Mouse (Mus musculus): ENCODE data around the gene Snd1. TPM values are rescaled to one million over a fixed set of nuclear protein-coding genes. Genes with fewer than 3 reads are reported as not detected.

The Snd1 gene
- polyA plus RNA-seq, 1 experiment from 2014 or later = 80.1 TPM

DNA sequence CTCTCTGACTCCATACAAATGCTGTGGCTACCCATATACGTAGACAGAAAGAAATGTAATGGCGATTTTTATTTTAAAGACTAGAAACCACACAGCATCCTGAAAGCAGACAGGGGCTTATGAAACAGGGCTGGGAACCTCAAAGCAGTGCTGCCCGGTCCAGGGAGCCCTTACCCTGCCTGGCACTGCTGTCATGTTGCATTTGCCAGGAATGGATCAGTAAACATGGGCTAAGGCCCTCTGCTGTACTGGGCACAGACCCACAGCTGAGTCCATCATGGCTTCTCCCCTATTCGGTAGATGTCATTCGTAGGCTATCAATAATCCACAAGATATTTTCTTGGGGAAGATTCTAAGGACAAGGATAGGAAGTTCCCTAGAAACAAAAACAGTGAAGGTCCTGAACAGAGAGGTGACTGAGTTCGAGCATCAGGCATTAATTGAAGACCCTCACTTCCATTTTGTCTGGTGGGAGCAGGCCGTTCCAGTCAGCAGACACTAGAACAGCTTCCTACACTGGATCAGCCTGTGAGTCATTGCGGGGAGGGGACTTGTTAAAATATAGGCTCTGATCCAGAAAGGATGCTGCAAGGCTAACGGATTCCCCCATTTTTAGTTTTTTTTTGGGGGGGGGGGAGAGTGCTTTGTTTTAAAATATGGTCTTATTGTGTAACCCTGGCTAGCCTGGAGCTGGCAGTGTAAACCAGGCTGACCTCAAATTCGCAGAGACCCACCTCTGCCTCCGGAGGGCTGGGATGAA is 422.6 kb downstream of the Snd1 start:
- 58% methylated on average over 11 of the region's 11 CpGs for WGBS
- H3K9ac ChIP-seq = no peak overlapping the region
- no peak overlapping the region for H3K27ac ChIP-seq
- H3K36me3 ChIP-seq (ENCODE audit: poor library complexity, severe bottlenecking) = no peaks in the 10 kb centered on the region
- no peak overlapping the region for H3K4me2 ChIP-seq
- no peaks in the 10 kb centered on the region for H3K9me3 ChIP-seq (replicated peaks)
- ATAC-seq = no peak
- peaks cover 12% of the 10 kb centered on the region; the same call in 1 of the 2 replicates for H3K4me1 ChIP-seq
- H3K4me3 ChIP-seq = no peak overlapping the region
- peaks cover 31% of the 10 kb centered on the region for H3K27me3 ChIP-seq

GRCm38 (mm10) chr6:28898836-28899235 is 423.9 kb downstream of the Snd1 start:
- H3K27ac ChIP-seq = no peak overlapping the region
- H3K4me1 ChIP-seq = peaks cover 12% of the 10 kb centered on the region; the same call in 1 of the 2 replicates
- WGBS = 12% methylated on average over 10 of the region's 10 CpGs
- no peak overlapping the region for H3K4me3 ChIP-seq
- peaks cover 25% of the 10 kb centered on the region for H3K27me3 ChIP-seq
- H3K9ac ChIP-seq = no peak overlapping the region
- no peak overlapping the region for H3K4me2 ChIP-seq
- no peak; the same call in 1 of the 2 replicates for ATAC-seq
- no peaks in the 10 kb centered on the region for H3K36me3 ChIP-seq (ENCODE audit: poor library complexity, severe bottlenecking)
- H3K9me3 ChIP-seq (replicated peaks) = no peaks in the 10 kb centered on the region

DNA sequence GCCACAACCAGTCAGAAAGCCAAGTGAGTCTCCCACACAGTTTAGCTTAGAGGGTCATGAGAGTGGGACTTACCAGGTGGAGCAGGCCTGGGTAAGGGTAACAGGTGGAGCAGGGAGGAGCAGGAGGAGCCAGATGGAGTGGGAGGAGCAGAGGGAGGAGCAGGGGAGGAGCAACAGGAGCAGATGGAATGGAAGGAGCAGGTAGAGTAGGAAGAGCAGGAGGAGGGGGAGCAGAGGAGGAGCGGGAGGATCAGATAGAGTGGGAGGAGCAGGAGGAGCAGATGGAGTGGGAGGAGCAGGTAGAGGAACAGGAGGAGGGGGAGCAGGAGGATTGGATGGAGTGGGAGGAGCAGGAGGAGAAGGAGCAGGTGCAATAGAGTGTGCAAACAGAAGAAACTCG is 427.6 kb downstream of the Snd1 start:
- no peak overlapping the region for H3K4me2 ChIP-seq
- ATAC-seq = no peak
- H3K9me3 ChIP-seq (replicated peaks) = no peaks in the 10 kb centered on the region
- H3K9ac ChIP-seq = no peak overlapping the region
- no peaks in the 10 kb centered on the region for H3K4me1 ChIP-seq
- no peaks in the 10 kb centered on the region for H3K36me3 ChIP-seq (ENCODE audit: poor library complexity, severe bottlenecking)
- peaks cover 10% of the 10 kb centered on the region; the same call in 1 of the 2 replicates for H3K27me3 ChIP-seq
- H3K4me3 ChIP-seq = no peak overlapping the region
- 71% methylated on average over 2 of the region's 2 CpGs for WGBS
- H3K27ac ChIP-seq = no peak overlapping the region

GRCm38 (mm10) chr6:28904417-28904816 is 429.5 kb downstream of the Snd1 start:
- Histone ChIP-seq H3K4me2 (no peak overlapping the region), H3K9ac (no peak overlapping the region), H3K4me3 (no peak overlapping the region), H3K27me3 (peaks cover 3% of the 10 kb centered on the region; the same call in 1 of the 2 replicates), H3K36me3 (ENCODE audit: poor library complexity, severe bottlenecking) (no peaks in the 10 kb centered on the region), H3K9me3 (replicated peaks) (no peaks in the 10 kb centered on the region), H3K27ac (no peak overlapping the region), H3K4me1 (no peaks in the 10 kb centered on the region)
- ATAC-seq = no peak
- WGBS = 69% methylated on average over 4 of the region's 4 CpGs

GRCm38 (mm10) chr6:28905301-28905700 is 430.4 kb downstream of the Snd1 start:
- no peak for ATAC-seq
- Histone ChIP-seq H3K27ac (no peak overlapping the region), H3K9me3 (replicated peaks) (no peaks in the 10 kb centered on the region), H3K4me2 (no peak overlapping the region), H3K4me3 (no peak overlapping the region), H3K9ac (no peak overlapping the region), H3K36me3 (ENCODE audit: poor library complexity, severe bottlenecking) (no peaks in the 10 kb centered on the region), H3K27me3 (no peaks in the 10 kb centered on the region), H3K4me1 (0 out of 2 replicates have a peak, but pooled peaks cover 3% of the 10 kb centered on the region)
- 87% methylated on average over 8 of the region's 8 CpGs for WGBS

DNA sequence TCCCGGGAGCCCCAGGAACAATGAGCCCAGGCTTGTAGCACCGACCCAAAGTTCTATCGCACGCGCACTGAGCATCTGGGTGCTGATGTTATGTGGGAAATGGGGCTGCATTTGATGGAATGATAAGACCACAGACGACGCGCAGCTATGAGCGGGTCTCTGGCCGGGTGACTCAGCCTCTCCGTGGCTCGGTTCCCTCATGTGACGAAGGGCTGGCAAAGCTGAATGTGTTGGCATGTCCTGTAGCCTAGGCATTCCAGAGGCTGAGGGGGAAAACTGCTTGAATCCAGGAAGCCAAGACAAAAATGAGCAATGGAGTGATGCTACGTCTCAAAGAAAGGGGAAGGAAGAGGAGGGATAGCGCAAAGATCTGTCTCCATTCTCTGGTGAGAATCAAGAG is 434.9 kb downstream of the Snd1 start:
- no peak overlapping the region for H3K4me2 ChIP-seq
- H3K9ac ChIP-seq = no peak overlapping the region
- WGBS = 79% methylated on average over 15 of the region's 15 CpGs
- no peaks in the 10 kb centered on the region for H3K27me3 ChIP-seq
- H3K36me3 ChIP-seq (ENCODE audit: poor library complexity, severe bottlenecking) = no peaks in the 10 kb centered on the region
- H3K4me1 ChIP-seq = 0 out of 2 replicates have a peak, but pooled peaks cover 3% of the 10 kb centered on the region
- no peak overlapping the region for H3K4me3 ChIP-seq
- no peaks in the 10 kb centered on the region for H3K9me3 ChIP-seq (replicated peaks)
- no peak overlapping the region for H3K27ac ChIP-seq
- ATAC-seq = no peak

DNA sequence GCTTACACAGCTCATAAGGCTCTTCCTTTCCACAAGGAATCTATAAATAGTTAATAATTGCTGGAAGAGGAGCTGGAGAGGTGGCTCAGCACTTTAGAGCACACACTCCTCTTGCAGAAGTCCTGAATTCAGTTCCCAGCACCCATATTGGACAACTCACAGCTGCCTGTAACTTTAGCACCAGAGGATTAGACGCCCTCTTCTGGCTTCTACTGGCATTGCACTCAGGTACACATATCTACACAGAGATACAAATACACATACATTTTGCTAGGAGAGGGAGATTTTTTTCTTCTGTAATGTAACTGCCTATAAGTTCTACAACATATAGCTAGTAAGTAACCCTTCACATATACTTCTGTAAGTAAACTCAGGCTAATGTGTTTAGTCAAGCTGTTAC is 440.0 kb downstream of the Snd1 start:
- no peaks in the 10 kb centered on the region for H3K4me1 ChIP-seq
- H3K9me3 ChIP-seq (replicated peaks) = 0 out of 2 replicates have a peak, but pooled peaks cover 4% of the 10 kb centered on the region
- no peak overlapping the region for H3K4me3 ChIP-seq
- no peak for ATAC-seq
- 44% methylated on average over 1 of the region's 1 CpGs for WGBS
- no peak overlapping the region for H3K4me2 ChIP-seq
- H3K9ac ChIP-seq = no peak overlapping the region
- no peaks in the 10 kb centered on the region for H3K27me3 ChIP-seq
- no peak overlapping the region for H3K27ac ChIP-seq
- H3K36me3 ChIP-seq (ENCODE audit: poor library complexity, severe bottlenecking) = no peaks in the 10 kb centered on the region

GRCm38 (mm10) chr6:28916630-28917029 is 441.7 kb downstream of the Snd1 start:
- 0 out of 2 replicates have a peak, but pooled peaks cover 4% of the 10 kb centered on the region for H3K9me3 ChIP-seq (replicated peaks)
- 67% methylated on average over 8 of the region's 8 CpGs for WGBS

DNA sequence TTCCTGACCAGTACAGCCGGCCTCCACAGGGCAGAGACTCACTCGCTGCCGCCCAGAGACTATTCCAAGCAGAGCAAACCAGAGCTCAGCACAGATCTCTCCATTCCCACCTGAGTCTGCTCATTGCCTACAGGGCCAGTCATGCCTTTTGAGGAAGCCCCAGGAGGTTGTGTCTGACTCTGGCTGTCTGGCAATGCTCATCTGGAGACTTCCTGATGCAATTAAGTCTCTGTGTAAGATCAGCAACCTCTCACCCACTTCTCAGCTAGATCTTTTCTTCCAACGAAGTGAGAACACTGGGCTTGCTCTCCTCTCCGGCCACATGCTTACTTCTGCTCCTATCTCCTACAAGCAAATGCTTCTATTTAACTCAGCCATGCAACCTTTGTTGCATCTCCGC is 444.4 kb downstream of the Snd1 start:
- 65% methylated on average over 6 of the region's 6 CpGs for WGBS
- Histone ChIP-seq H3K4me2 (no peak overlapping the region), H3K9ac (no peak overlapping the region), H3K36me3 (ENCODE audit: poor library complexity, severe bottlenecking) (no peaks in the 10 kb centered on the region), H3K9me3 (replicated peaks) (0 out of 2 replicates have a peak, but pooled peaks cover 4% of the 10 kb centered on the region), H3K27ac (no peak overlapping the region), H3K4me3 (no peak overlapping the region), H3K4me1 (no peaks in the 10 kb centered on the region), H3K27me3 (no peaks in the 10 kb centered on the region)
- no peak for ATAC-seq

More at GRCm38 (mm10) chr6:28916630-28917029, 441.7 kb downstream of the Snd1 start:
- H3K4me1 ChIP-seq = no peaks in the 10 kb centered on the region
- no peak overlapping the region for H3K4me3 ChIP-seq
- no peak overlapping the region for H3K9ac ChIP-seq
- no peak overlapping the region for H3K4me2 ChIP-seq
- ATAC-seq = no peak
- H3K27ac ChIP-seq = no peak overlapping the region; the same call in 1 of the 2 replicates
- no peaks in the 10 kb centered on the region for H3K27me3 ChIP-seq
- no peaks in the 10 kb centered on the region for H3K36me3 ChIP-seq (ENCODE audit: poor library complexity, severe bottlenecking)

DNA sequence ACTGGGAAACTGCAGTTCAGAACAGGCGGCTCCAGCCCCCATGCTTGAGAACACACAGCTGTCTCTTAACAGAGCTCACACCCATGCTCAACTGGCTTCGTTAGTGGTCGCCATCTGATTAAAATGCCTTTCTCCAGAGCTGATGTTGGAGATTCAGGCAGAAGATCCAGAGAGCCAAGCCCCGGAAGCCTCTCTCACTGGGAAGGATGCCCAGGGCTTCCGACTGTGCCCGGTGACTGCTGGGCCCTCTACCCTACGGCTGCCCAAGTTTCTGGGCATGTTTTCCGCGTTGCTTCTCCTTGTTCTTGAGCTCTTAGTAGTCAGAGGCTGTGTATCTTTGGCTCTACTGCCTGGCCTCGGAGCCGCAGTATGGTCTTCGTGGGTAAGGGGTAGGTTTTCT is 447.4 kb downstream of the Snd1 start:
- no peak for ATAC-seq
- Histone ChIP-seq H3K36me3 (ENCODE audit: poor library complexity, severe bottlenecking) (no peaks in the 10 kb centered on the region), H3K27me3 (no peaks in the 10 kb centered on the region), H3K9me3 (replicated peaks) (no peaks in the 10 kb centered on the region), H3K27ac (no peak overlapping the region), H3K4me2 (no peak overlapping the region), H3K4me1 (no peaks in the 10 kb centered on the region), H3K9ac (no peak overlapping the region), H3K4me3 (no peak overlapping the region)
- 83% methylated on average over 12 of the region's 12 CpGs for WGBS

DNA sequence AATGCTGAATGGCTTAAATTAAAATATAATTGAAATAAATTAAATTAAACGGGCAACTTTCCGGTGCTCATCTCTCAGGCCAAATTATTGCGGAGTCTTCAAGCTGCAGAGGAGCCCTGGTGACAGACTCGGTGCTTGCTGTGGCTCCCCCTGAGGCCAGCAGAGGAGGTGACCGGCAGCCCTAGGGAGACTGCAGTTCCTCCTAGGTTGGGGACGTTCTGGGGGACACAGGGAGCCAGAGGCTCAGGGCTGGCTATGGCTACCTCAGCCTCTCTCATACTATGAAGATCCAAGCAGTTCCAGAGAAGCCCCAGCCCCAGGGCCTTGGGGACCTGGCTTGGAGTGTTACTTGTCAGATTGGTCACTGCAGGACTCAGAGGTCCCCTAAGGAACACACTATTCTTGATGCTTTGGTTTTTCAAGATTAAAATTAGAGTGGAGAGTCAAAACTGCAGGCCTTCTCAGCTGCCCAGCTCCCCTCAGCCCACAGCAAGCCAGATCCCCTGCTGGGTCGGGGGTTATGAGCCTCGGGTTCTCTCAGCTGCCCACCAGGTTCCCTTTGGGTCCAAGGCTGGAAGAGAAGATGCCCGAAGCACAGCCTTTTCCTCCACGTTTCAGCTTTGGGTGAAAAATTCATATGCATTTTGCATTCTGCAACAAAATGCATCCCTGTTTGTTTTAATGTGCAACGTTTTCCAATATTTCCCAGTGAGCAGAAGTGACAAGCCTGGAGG is 448.3 kb downstream of the Snd1 start:
- Histone ChIP-seq H3K9me3 (replicated peaks) (no peaks in the 10 kb centered on the region), H3K9ac (no peak overlapping the region), H3K27me3 (no peaks in the 10 kb centered on the region), H3K4me2 (no peak overlapping the region), H3K4me1 (no peaks in the 10 kb centered on the region), H3K4me3 (no peak overlapping the region), H3K36me3 (ENCODE audit: poor library complexity, severe bottlenecking) (no peaks in the 10 kb centered on the region), H3K27ac (no peak overlapping the region)
- 79% methylated on average over 11 of the region's 11 CpGs for WGBS
- ATAC-seq = no peak

- H3K4me1 ChIP-seq = no peaks in the 10 kb centered on the region
- no peak for ATAC-seq
- H3K9me3 ChIP-seq (replicated peaks) = no peaks in the 10 kb centered on the region
- H3K27ac ChIP-seq = no peak overlapping the region
- H3K4me3 ChIP-seq = no peak overlapping the region
- no peaks in the 10 kb centered on the region for H3K27me3 ChIP-seq
- H3K4me2 ChIP-seq = no peak overlapping the region
- H3K9ac ChIP-seq = no peak overlapping the region
- H3K36me3 ChIP-seq (ENCODE audit: poor library complexity, severe bottlenecking) = no peaks in the 10 kb centered on the region
- WGBS = 87% methylated on average over 10 of the region's 10 CpGs
These were observed 448.9 kb downstream of the Snd1 start for GRCm38 (mm10) chr6:28923837-28924236.
